Mouse (Mus musculus) CH12.LX (cell line): Measurements from ENCODE around the gene Fos.

ENCODE experiments used
- BHLHE40 ChIP-seq: IDR thresholded peaks from 2 replicates; pipeline ENCODE4 v1.6.1; 2011; ENCODE audit warnings: mild to moderate bottlenecking, low read depth, low read length, improper control_type of control experiment
- CTCF ChIP-seq, 2 experiments: IDR thresholded peaks in 1 of 2; conservative IDR thresholded peaks in 1 of 2; 2 replicates each; pipeline ENCODE4 v1.5.1; 2011 to 2012; ENCODE audit warnings: low read depth in 2 of 2, low read length in 2 of 2, improper control_type of control experiment in 1 of 2, inconsistent platforms in 1 of 2, mild to moderate bottlenecking in 1 of 2, moderate library complexity in 1 of 2
- EP300 ChIP-seq: IDR thresholded peaks from 2 replicates; pipeline ENCODE4 v1.6.1; 2011; ENCODE audit warnings: low read length, improper control_type of control experiment
- HCFC1 ChIP-seq: IDR thresholded peaks from 2 replicates; pipeline ENCODE4 v1.6.1; 2012; ENCODE audit warnings: low read depth, mild to moderate bottlenecking, inconsistent platforms, low read length, improper control_type of control experiment
- JUN ChIP-seq: IDR thresholded peaks from 2 replicates; pipeline ENCODE4 v1.6.1; 2011; ENCODE audit warnings: low read depth, mild to moderate bottlenecking, low read length, improper control_type of control experiment, moderate library complexity; ENCODE audit not compliant: insufficient read depth
- MAFK ChIP-seq: IDR thresholded peaks from 2 replicates; pipeline ENCODE4 v1.6.1; 2011; ENCODE audit warnings: low read length, improper control_type of control experiment; ENCODE audit not compliant: insufficient replicate concordance
- NELFE ChIP-seq: IDR thresholded peaks from 2 replicates; pipeline ENCODE4 v1.6.1; 2011; ENCODE audit warnings: low read depth, low read length, improper control_type of control experiment
- POLR2A ChIP-seq: IDR thresholded peaks from 2 replicates; pipeline ENCODE4 v1.6.1; 2011; ENCODE audit warnings: low read depth, mild to moderate bottlenecking, improper control_type of control experiment, low read length
- RCOR1 ChIP-seq: conservative IDR thresholded peaks from 2 replicates; pipeline ENCODE4 v1.6.1; 2012; ENCODE audit warnings: low read depth, mild to moderate bottlenecking, inconsistent platforms, low read length, improper control_type of control experiment
- ZKSCAN1 ChIP-seq: IDR thresholded peaks from 2 replicates; pipeline ENCODE4 v1.6.1; 2012; ENCODE audit warnings: low read depth, inconsistent platforms, low read length, improper control_type of control experiment, borderline replicate concordance
- ZMIZ1 ChIP-seq: IDR thresholded peaks from 2 replicates; pipeline ENCODE4 v1.6.1; 2012; ENCODE audit warnings: low read depth, mild to moderate bottlenecking, inconsistent platforms, low read length, improper control_type of control experiment

DNA sequence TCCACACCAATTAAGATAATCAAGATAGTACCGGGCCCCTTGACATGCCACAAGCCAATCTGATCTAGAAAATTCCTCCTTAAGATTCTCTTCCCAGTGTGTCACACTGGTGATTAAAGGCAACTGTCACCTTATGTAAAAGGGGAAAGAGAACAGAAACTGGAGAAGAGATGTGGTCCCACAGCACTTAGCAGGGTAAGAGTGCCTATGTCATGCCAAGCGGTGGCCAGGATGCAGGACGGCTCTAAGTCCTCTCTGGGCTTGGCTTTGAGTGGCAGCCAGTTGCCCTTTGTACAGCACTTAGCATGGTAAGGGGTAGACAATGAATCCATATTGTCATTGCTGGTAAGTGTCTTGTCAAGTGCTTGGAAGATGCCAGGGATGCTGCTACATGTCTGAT is 42.2 kb downstream of the Fos start:
- TF ChIP-seq JUN (no peak), ZKSCAN1 (no peak), NELFE (no peak), CTCF (conservative IDR thresholded peaks at IDR 0.05 in 1 of 2, IDR thresholded peaks at IDR 0.05 in 1 of 2; ENCODE audit: low read depth in 2 of 2, low read length in 2 of 2) (no peak), EP300 (no peak), POLR2A (no peak), BHLHE40 (no peak), RCOR1 (no peak), MAFK (no peak), ZMIZ1 (no peak), HCFC1 (no peak)
